Mouse (Mus musculus) MEL (cell line): ENCODE data around the gene Zfp566. TPM values are rescaled to one million over a fixed set of nuclear protein-coding genes. Genes with fewer than 3 reads are reported as not detected.

Experiments used
- DNase-seq: peaks from one replicate; pipeline ENCODE4 v3.0.0; 2011; ENCODE audit warnings: low read depth, low spot score
- H3K27ac ChIP-seq: 2 replicates; pipeline ENCODE4 v1.5.1; 2012; ENCODE audit warnings: low read depth, mild to moderate bottlenecking, control low read depth, low read length, moderate library complexity; ENCODE audit not compliant: control insufficient read depth
- H3K27me3 ChIP-seq, 2 experiments: fragments of 150-350 bp in 1 of 2; sonication (generic) in 1 of 2; 2 replicates each; pipeline ENCODE4 v1.6.1; 2012; ENCODE audit warnings: low read length in 2 of 2, mild to moderate bottlenecking in 2 of 2, improper control_type of control experiment in 1 of 2, moderate library complexity in 1 of 2; ENCODE audit not compliant: insufficient read depth in 2 of 2, control insufficient read depth in 1 of 2
- H3K36me3 ChIP-seq, 2 experiments: 2 replicates each; pipeline ENCODE4 v1.6.1; 2012 to 2014; ENCODE audit warnings: low read length in 2 of 2, improper control_type of control experiment in 1 of 2, inconsistent platforms in 1 of 2, mild to moderate bottlenecking in 1 of 2; ENCODE audit not compliant: insufficient read depth in 2 of 2, control insufficient read depth in 1 of 2
- H3K4me1 ChIP-seq, 2 experiments: fragments of 150-350 bp in 1 of 2; sonication (generic) in 1 of 2; 2 replicates each; pipeline ENCODE4 v1.6.1; 2012; ENCODE audit warnings: low read length in 2 of 2, improper control_type of control experiment in 1 of 2, mild to moderate bottlenecking in 1 of 2; ENCODE audit not compliant: insufficient read depth in 2 of 2, control insufficient read depth in 1 of 2
- H3K4me3 ChIP-seq, 2 experiments: fragments of 150-350 bp in 1 of 2; sonication (generic) in 1 of 2; 2 replicates each; pipeline ENCODE4 v1.5.1; 2012; ENCODE audit warnings: low read depth in 2 of 2, low read length in 2 of 2, mild to moderate bottlenecking in 2 of 2, moderate library complexity in 2 of 2, control low read depth in 1 of 2, improper control_type of control experiment in 1 of 2; ENCODE audit not compliant: control insufficient read depth in 1 of 2, insufficient read depth in 1 of 2
- H3K79me2 ChIP-seq: 2 replicates; pipeline ENCODE4 v1.6.1; 2012; ENCODE audit warnings: mild to moderate bottlenecking, low read length, moderate library complexity; ENCODE audit not compliant: control insufficient read depth, poor library complexity, insufficient read depth
- H3K9ac ChIP-seq: 2 replicates; pipeline ENCODE4 v1.6.1; 2012; ENCODE audit warnings: low read depth, mild to moderate bottlenecking, control low read depth, low read length, moderate library complexity; ENCODE audit not compliant: control insufficient read depth, poor library complexity, severe bottlenecking
- H3K9me3 ChIP-seq: fragments of 150-350 bp; sonication (generic); replicated peaks from 2 replicates; pipeline ENCODE4 v1.6.1; 2012; ENCODE audit warnings: mild to moderate bottlenecking, low read length, improper control_type of control experiment, moderate library complexity; ENCODE audit not compliant: insufficient read depth
- BHLHE40 ChIP-seq: IDR thresholded peaks from 2 replicates; pipeline ENCODE4 v1.6.1; 2012; ENCODE audit warnings: low read depth, mild to moderate bottlenecking, inconsistent platforms, low read length, improper control_type of control experiment, borderline replicate concordance
- CHD2 ChIP-seq: IDR thresholded peaks from 2 replicates; pipeline ENCODE4 v1.6.1; 2011; ENCODE audit warnings: low read length, improper control_type of control experiment
- CTCF ChIP-seq, 3 experiments: IDR thresholded peaks in 2 of 3; conservative IDR thresholded peaks in 1 of 3; 2 replicates each; pipeline ENCODE4 v1.5.1; 2011 to 2012; ENCODE audit warnings: low read length in 3 of 3, low read depth in 2 of 3, mild to moderate bottlenecking in 2 of 3, improper control_type of control experiment in 1 of 3, inconsistent platforms in 1 of 3, mixed read lengths in 1 of 3, moderate library complexity in 1 of 3; ENCODE audit not compliant: control insufficient read depth in 1 of 3, insufficient read depth in 1 of 3, poor library complexity in 1 of 3, severe bottlenecking in 1 of 3
- E2F4 ChIP-seq: IDR thresholded peaks from 2 replicates; pipeline ENCODE4 v1.6.1; 2011; ENCODE audit warnings: low read depth, low read length, improper control_type of control experiment, borderline replicate concordance
- ELF1 ChIP-seq: IDR thresholded peaks from 2 replicates; pipeline ENCODE4 v1.6.1; 2014; ENCODE audit warnings: low read depth, mild to moderate bottlenecking, inconsistent platforms, low read length, improper control_type of control experiment, moderate library complexity
- EP300 ChIP-seq, 2 experiments: IDR thresholded peaks; 2 replicates each; pipeline ENCODE4 v1.6.1; 2011; ENCODE audit warnings: improper control_type of control experiment in 2 of 2, low read length in 2 of 2, low read depth in 1 of 2, mild to moderate bottlenecking in 1 of 2
- ETS1 ChIP-seq: IDR thresholded peaks from 2 replicates; pipeline ENCODE4 v1.6.1; 2012; ENCODE audit warnings: low read depth, mild to moderate bottlenecking, inconsistent platforms, low read length, improper control_type of control experiment, moderate library complexity
- GABPA ChIP-seq: IDR thresholded peaks from 2 replicates; pipeline ENCODE4 v1.6.1; 2012; ENCODE audit warnings: low read depth, mild to moderate bottlenecking, inconsistent platforms, low read length, improper control_type of control experiment, moderate library complexity
- GATA1 ChIP-seq: IDR thresholded peaks from 2 replicates; pipeline ENCODE4 v1.6.1; 2011; ENCODE audit warnings: low read depth, low read length, improper control_type of control experiment
- HCFC1 ChIP-seq: IDR thresholded peaks from 2 replicates; pipeline ENCODE4 v1.6.1; 2012; ENCODE audit warnings: low read depth, mild to moderate bottlenecking, inconsistent platforms, low read length, improper control_type of control experiment, moderate library complexity
- JUND ChIP-seq: IDR thresholded peaks from 2 replicates; pipeline ENCODE4 v1.6.1; 2011; ENCODE audit warnings: low read depth, mild to moderate bottlenecking, improper control_type of control experiment, low read length
- KAT2A ChIP-seq: conservative IDR thresholded peaks from 2 replicates; pipeline ENCODE4 v1.6.1; 2012; ENCODE audit warnings: low read depth, low read length, improper control_type of control experiment, inconsistent platforms
- MAFK ChIP-seq: IDR thresholded peaks from 2 replicates; pipeline ENCODE4 v1.6.1; 2011; ENCODE audit warnings: low read depth, mild to moderate bottlenecking, low read length, improper control_type of control experiment, borderline replicate concordance
- MAX ChIP-seq: IDR thresholded peaks from 2 replicates; pipeline ENCODE4 v1.6.1; 2011; ENCODE audit warnings: low read length, improper control_type of control experiment
- MAZ ChIP-seq: IDR thresholded peaks from 2 replicates; pipeline ENCODE4 v1.6.1; 2012; ENCODE audit warnings: low read depth, mild to moderate bottlenecking, inconsistent platforms, low read length, improper control_type of control experiment
- MEF2A ChIP-seq: IDR thresholded peaks from 2 replicates; pipeline ENCODE4 v1.6.1; 2014; ENCODE audit warnings: low read depth, mild to moderate bottlenecking, inconsistent platforms, low read length, improper control_type of control experiment; ENCODE audit not compliant: poor library complexity, insufficient replicate concordance, severe bottlenecking; ENCODE audit errors: extremely low read depth
- MXI1 ChIP-seq: IDR thresholded peaks from 2 replicates; pipeline ENCODE4 v1.6.1; 2011; ENCODE audit warnings: mild to moderate bottlenecking, low read depth, low read length, improper control_type of control experiment
- MYB ChIP-seq: IDR thresholded peaks from 2 replicates; pipeline ENCODE4 v1.6.1; 2011; ENCODE audit warnings: mild to moderate bottlenecking, low read depth, low read length, improper control_type of control experiment
- MYC ChIP-seq: IDR thresholded peaks from 2 replicates; pipeline ENCODE4 v1.6.1; 2011; ENCODE audit warnings: low read depth, mild to moderate bottlenecking, low read length, improper control_type of control experiment, moderate library complexity
- NELFE ChIP-seq: IDR thresholded peaks from 2 replicates; pipeline ENCODE4 v1.6.1; 2011; ENCODE audit warnings: low read depth, low read length, improper control_type of control experiment
- NRF1 ChIP-seq: IDR thresholded peaks from 2 replicates; pipeline ENCODE4 v1.6.1; 2014; ENCODE audit warnings: low read depth, mild to moderate bottlenecking, inconsistent platforms, low read length, improper control_type of control experiment, moderate library complexity; ENCODE audit not compliant: poor library complexity, insufficient read depth, severe bottlenecking
- POLR2A ChIP-seq, 2 experiments: IDR thresholded peaks; 2 replicates each; pipeline ENCODE4 v1.6.1; 2011 to 2012; ENCODE audit warnings: low read length in 2 of 2, mild to moderate bottlenecking in 2 of 2, control low read depth in 1 of 2, improper control_type of control experiment in 1 of 2, low read depth in 1 of 2, moderate library complexity in 1 of 2; ENCODE audit not compliant: control insufficient read depth in 1 of 2, insufficient read depth in 1 of 2, poor library complexity in 1 of 2
- POLR2AphosphoS2 ChIP-seq: IDR thresholded peaks from 2 replicates; pipeline ENCODE4 v1.6.1; 2011; ENCODE audit warnings: low read length, improper control_type of control experiment
- POLR2AphosphoS5 ChIP-seq: IDR thresholded peaks from 2 replicates; pipeline ENCODE4 v1.6.1; 2012; ENCODE audit warnings: low read depth, borderline replicate concordance, mild to moderate bottlenecking, inconsistent platforms, low read length, moderate library complexity, mixed read lengths
- SIN3A ChIP-seq: IDR thresholded peaks from 2 replicates; pipeline ENCODE4 v1.6.1; 2012; ENCODE audit warnings: low read length, improper control_type of control experiment, inconsistent platforms
- SMC3 ChIP-seq: IDR thresholded peaks from 2 replicates; pipeline ENCODE4 v1.6.1; 2011; ENCODE audit warnings: low read depth, low read length, improper control_type of control experiment
- TAL1 ChIP-seq: IDR thresholded peaks from 2 replicates; pipeline ENCODE4 v1.6.1; 2012; ENCODE audit warnings: mild to moderate bottlenecking, inconsistent platforms, low read length, moderate library complexity, mixed read lengths
- TBP ChIP-seq: IDR thresholded peaks from 2 replicates; pipeline ENCODE4 v1.8.0; 2011; ENCODE audit warnings: low read depth, low read length, improper control_type of control experiment
- TCF12 ChIP-seq: IDR thresholded peaks from 2 replicates; pipeline ENCODE4 v1.6.1; 2014; ENCODE audit warnings: low read depth, mild to moderate bottlenecking, inconsistent platforms, low read length, improper control_type of control experiment, moderate library complexity
- USF1 ChIP-seq: IDR thresholded peaks from 2 replicates; pipeline ENCODE4 v1.6.1; 2014; ENCODE audit warnings: low read depth, mild to moderate bottlenecking, inconsistent platforms, low read length, improper control_type of control experiment, moderate library complexity
- USF2 ChIP-seq, 2 experiments: IDR thresholded peaks; 2 replicates each; pipeline ENCODE4 v1.6.1; 2011 to 2012; ENCODE audit warnings: improper control_type of control experiment in 2 of 2, low read length in 2 of 2, borderline replicate concordance in 1 of 2, inconsistent platforms in 1 of 2, low read depth in 1 of 2, mild to moderate bottlenecking in 1 of 2; ENCODE audit not compliant: insufficient read depth in 1 of 2
- ZKSCAN1 ChIP-seq: IDR thresholded peaks from 2 replicates; pipeline ENCODE4 v1.6.1; 2012; ENCODE audit warnings: low read depth, mild to moderate bottlenecking, inconsistent platforms, low read length, improper control_type of control experiment, moderate library complexity
- ZMIZ1 ChIP-seq: IDR thresholded peaks from 2 replicates; pipeline ENCODE4 v1.6.1; 2012; ENCODE audit warnings: low read depth, mild to moderate bottlenecking, inconsistent platforms, low read length, improper control_type of control experiment, moderate library complexity
- ZNF384 ChIP-seq: IDR thresholded peaks from 2 replicates; pipeline ENCODE4 v1.6.1; 2012; ENCODE audit warnings: low read depth, mild to moderate bottlenecking, inconsistent platforms, low read length, improper control_type of control experiment
- polyA plus RNA-seq, 2 experiments: library from polyadenylated mRNA; stranded (reverse) in 1 of 2; unstranded in 1 of 2; fragments of >175 nt in 1 of 2; fragments of >200 nt in 1 of 2; gene quantifications; 2 replicates each; pipeline versions ENCODE4 v1.2.1 to v1.2.4; 2012; ENCODE audit warnings: low replicate concordance in 2 of 2, low read depth in 1 of 2; ENCODE audit not compliant: insufficient read length in 2 of 2, insufficient read depth in 1 of 2, missing spikeins in 1 of 2
- total RNA-seq: library from RNA; depleted of rRNA; stranded (reverse); fragments of 300-350 nt; gene quantifications from 2 replicates; pipeline ENCODE4 v1.2.3, GENCODE M21; 2012; rRNA removed

Gene Zfp566
- total RNA-seq, result 7.3 and 8.0 TPM in 2 replicates
- 1 to 10 TPM in 1 of 2 experiments, not detected in 1; 8.0 TPM for polyA plus RNA-seq

DNA sequence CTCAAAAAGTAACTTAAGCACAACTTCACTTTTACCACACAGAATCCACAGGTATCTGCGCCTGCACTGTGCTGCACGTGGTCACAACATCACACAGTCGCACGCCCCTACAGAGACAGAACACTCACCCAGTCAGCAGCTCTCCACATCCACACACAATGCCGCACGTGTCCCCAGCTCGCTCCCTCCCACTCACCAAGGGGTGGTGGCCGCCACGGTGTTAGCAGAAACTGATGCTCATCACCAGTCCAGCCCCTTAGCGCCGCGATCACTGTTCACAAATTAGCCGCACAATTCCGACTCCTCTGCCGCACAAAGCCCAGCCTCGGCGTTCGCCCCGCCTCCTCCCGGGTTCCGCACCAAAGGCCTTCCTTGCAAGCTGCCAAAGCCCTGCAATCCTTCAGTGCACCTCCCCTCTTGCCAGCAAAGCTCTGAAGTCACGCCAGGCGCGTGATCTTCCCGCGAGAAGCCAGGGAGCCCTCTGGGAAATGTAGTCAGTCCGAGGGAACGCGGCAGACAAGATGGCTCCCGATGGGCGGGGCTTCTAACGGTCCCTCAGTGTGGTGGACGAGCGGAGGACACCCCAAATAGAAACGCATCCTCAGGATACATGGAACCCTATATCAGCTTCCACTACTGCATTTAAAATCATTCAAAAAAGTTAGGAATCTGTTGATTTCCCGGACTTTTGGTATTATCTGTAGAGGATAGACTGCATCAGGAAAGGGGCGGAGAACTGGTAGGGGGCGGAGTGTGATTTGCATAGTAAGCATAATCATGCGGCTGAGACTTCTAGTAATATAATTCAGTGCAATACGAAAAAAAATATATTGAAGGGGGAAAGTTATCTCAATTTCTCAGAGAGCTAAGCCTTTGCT is at the start of gene Zfp566, which contains the start of gene Gm26920:
Zfp566 (minus strand) TSS at position 436 of the 878 bp plus-strand sequence.
Gm26920 (minus strand) TSS at position 319 of the 878 bp plus-strand sequence.
- no peaks in the 10 kb centered on the region for H3K9me3 ChIP-seq
- H3K27me3 ChIP-seq, result no peaks in the 10 kb centered on the region
- TF ChIP-seq MYC (peak; percentile 91), EP300 (IDR thresholded peaks at IDR 0.05; ENCODE audit: low read depth in 1 of 2, low read length in 2 of 2) (no peak; a peak in 1 of 4 replicates), CHD2 (peak; percentile 99), TCF12 (0 out of 2 replicates have a peak, but pooled peaks have one; percentile 45), ELF1 (peak; percentile 67; the same call in 1 of the 2 replicates), NELFE (peak; percentile 62), GABPA (no peak), ZKSCAN1 (no peak), POLR2AphosphoS2 (peak; percentile 57; the same call in 1 of the 2 replicates), USF1 (peak; percentile 72), MAFK (peak; percentile 94), SIN3A (peak; percentile 78), BHLHE40 (no peak), MYB (0 out of 2 replicates have a peak, but pooled peaks have one; percentile 13), TBP (peak; percentile 47; the same call in 1 of the 2 replicates), POLR2A (IDR thresholded peaks at IDR 0.05; ENCODE audit: control insufficient read depth in 1 of 2, insufficient read depth in 1 of 2, low read depth in 1 of 2, low read length in 2 of 2, poor library complexity in 1 of 2) (peak; percentile 58 to 80), GATA1 (no peak), E2F4 (no peak), NRF1 (0 out of 2 replicates have a peak, but pooled peaks have one; percentile 30), MXI1 (peak; percentile 97), ZMIZ1 (no peak; the same call in 1 of the 2 replicates), MEF2A (0 out of 2 replicates have a peak, but pooled peaks have one; percentile 12), ZNF384 (peak; percentile 34; the same call in 1 of the 2 replicates), USF2 (IDR thresholded peaks at IDR 0.05; ENCODE audit: borderline replicate concordance in 1 of 2, insufficient read depth in 1 of 2, low read depth in 1 of 2, low read length in 2 of 2) (no peak), MAX (peak; percentile 93), POLR2AphosphoS5 (no peak), KAT2A (peak; percentile 91), JUND (no peak), CTCF (IDR thresholded peaks at IDR 0.05 in 2 of 3, conservative IDR thresholded peaks at IDR 0.05 in 1 of 3; ENCODE audit: control insufficient read depth in 1 of 3, insufficient read depth in 1 of 3, low read depth in 2 of 3, low read length in 3 of 3, poor library complexity in 1 of 3, severe bottlenecking in 1 of 3) (no peak), MAZ (0 out of 2 replicates have a peak, but pooled peaks have one; percentile 57), SMC3 (no peak), HCFC1 (peak; percentile 98), ETS1 (0 out of 2 replicates have a peak, but pooled peaks have one; percentile 10), TAL1 (no peak)
- H3K4me3 ChIP-seq, result peak within 1 kb of the TSS; percentile 65 to 70
- peak within 1 kb of the TSS; percentile 72 for H3K27ac ChIP-seq
- H3K4me1 ChIP-seq, result peaks cover 0 to 10% of the 10 kb centered on the region in 2 experiments; a peak in 3 of 4 replicates
- H3K9ac ChIP-seq, result peak within 1 kb of the TSS; percentile 66
- peak; percentile 99 for DNase-seq
- peaks cover 0 to 8% of the 10 kb centered on the region in 2 experiments; a peak in 2 of 4 replicates for H3K36me3 ChIP-seq
- H3K79me2 ChIP-seq, result peaks cover 8% of the 10 kb centered on the region
